Mouse (Mus musculus) forebrain, embryonic 16.5 days (tissue): ENCODE data around the gene Axin1. TPM values are rescaled to one million over a fixed set of nuclear protein-coding genes. Genes with fewer than 3 reads are reported as not detected.
A peak's percentile ranks its signal among the peaks of the same experiment; 100 is the strongest.

Experiments used
- ATAC-seq: fragments of 200-750 bp; cut with Nextera tagmentation; 2 replicates; pipeline ENCODE4 v1.8.0; 2017; ENCODE audit warnings: mild to moderate bottlenecking, moderate library complexity
- H3K27ac ChIP-seq: fragments of 300-500 bp; sonication (generic); 2 replicates; pipeline ENCODE4 v1.5.1; 2014; ENCODE audit warnings: low read length, control low read depth
- H3K27me3 ChIP-seq: fragments of 300-500 bp; sonication (generic); replicated peaks from 2 replicates; pipeline ENCODE4 v1.6.1; 2014; ENCODE audit warnings: low read length; ENCODE audit not compliant: control insufficient read depth, insufficient read depth
- H3K36me3 ChIP-seq: fragments of 300-500 bp; sonication (generic); 2 replicates; pipeline ENCODE4 v1.6.1; 2014; ENCODE audit not compliant: control insufficient read depth, insufficient read depth
- H3K4me1 ChIP-seq: fragments of 300-500 bp; sonication (generic); replicated peaks from 2 replicates; pipeline ENCODE4 v1.6.1; 2014; ENCODE audit warnings: low read length; ENCODE audit not compliant: control insufficient read depth, insufficient read depth
- H3K4me2 ChIP-seq: fragments of 300-500 bp; sonication (generic); 2 replicates; pipeline ENCODE4 v1.6.1; 2014; ENCODE audit warnings: mild to moderate bottlenecking, low read length, control low read depth
- H3K4me3 ChIP-seq: fragments of 300-500 bp; sonication (generic); replicated peaks from 2 replicates; pipeline ENCODE4 v1.5.1; 2014; ENCODE audit warnings: mild to moderate bottlenecking, low read length, control low read depth
- H3K9ac ChIP-seq: fragments of 300-500 bp; sonication (generic); replicated peaks from 2 replicates; pipeline ENCODE4 v1.6.1; 2014; ENCODE audit warnings: low read depth, low read length, control low read depth
- H3K9me3 ChIP-seq: fragments of 300-500 bp; sonication (generic); 2 replicates; pipeline ENCODE4 v1.6.1; 2016; ENCODE audit warnings: low read length; ENCODE audit not compliant: control insufficient read depth
- WGBS: fragments of 180-500 bp; shearing (Covaris S2); extraction: QIAGEN DNeasy Blood & Tissue Kit; methylation state at CpG from one replicate; pipeline ENCODE4 v1.1.7; 2014; 5-methylcytosine and 5-hydroxymethylcytosine counted together
- polyA plus RNA-seq: library from polyadenylated mRNA; unstranded; fragments of >200 nt; fragmentation: Nextera tagmentation; extraction: Ambion mirVana; gene quantifications from 2 replicates; pipeline ENCODE4 v1.2.1, GENCODE M21; 2015

The Axin1 gene
- polyA plus RNA-seq, 1 experiment from 2014 or later, result 8.3 TPM

GRCm38 (mm10) chr17:26116503-26117258 lies 21.8 kb upstream of the Axin1 start:
- Histone ChIP-seq H3K4me3 (no peak overlapping the region), H3K27me3 (peaks cover 19% of the 10 kb centered on the region)
- WGBS, result 86% methylated on average over 17 of the region's 17 CpGs

GRCm38 (mm10) chr17:26119766-26120710 lies 18.4 kb upstream of the Axin1 start:
- Histone ChIP-seq H3K27ac (no peak overlapping the region), H3K4me1 (peaks cover 11% of the 10 kb centered on the region), H3K9ac (no peak overlapping the region), H3K27me3 (peaks cover 11% of the 10 kb centered on the region), H3K4me3 (no peak overlapping the region), H3K4me2 (no peak overlapping the region), H3K9me3 (no peaks in the 10 kb centered on the region), H3K36me3 (no peaks in the 10 kb centered on the region)
- ATAC-seq, result peak; percentile 37; the same call in 1 of the 2 replicates
- 47% methylated on average over 33 of the region's 33 CpGs for WGBS

More at GRCm38 (mm10) chr17:26116503-26117258, 21.8 kb upstream of the Axin1 start:
- ATAC-seq, result no peak
- Histone ChIP-seq H3K4me1 (peaks cover 9% of the 10 kb centered on the region), H3K36me3 (no peaks in the 10 kb centered on the region), H3K27ac (no peak overlapping the region), H3K4me2 (no peak overlapping the region), H3K9me3 (no peaks in the 10 kb centered on the region), H3K9ac (no peak overlapping the region)

GRCm38 (mm10) chr17:26122431-26123140 lies 15.9 kb upstream of the Axin1 start:
- H3K36me3 ChIP-seq, result no peaks in the 10 kb centered on the region
- no peaks in the 10 kb centered on the region for H3K9me3 ChIP-seq
- no peak overlapping the region for H3K27ac ChIP-seq
- H3K4me1 ChIP-seq, result peaks cover 11% of the 10 kb centered on the region
- no peak overlapping the region for H3K4me3 ChIP-seq
- H3K27me3 ChIP-seq, result no peaks in the 10 kb centered on the region
- H3K4me2 ChIP-seq, result no peak overlapping the region
- no peak overlapping the region for H3K9ac ChIP-seq
- ATAC-seq, result no peak
- WGBS, result 60% methylated on average over 5 of the region's 5 CpGs

GRCm38 (mm10) chr17:26123267-26123684 lies 15.2 kb upstream of the Axin1 start, which contains the start of gene Mrpl28:
Gene Mrpl28 (plus strand): TSS chr17:26123500.
- H3K4me2 ChIP-seq, result peak within 1 kb of the TSS; percentile 91
- ATAC-seq, result peak; percentile 94
- H3K4me1 ChIP-seq, result peaks cover 11% of the 10 kb centered on the region
- peak within 1 kb of the TSS; percentile 74 for H3K9ac ChIP-seq
- no peaks in the 10 kb centered on the region for H3K9me3 ChIP-seq
- H3K27me3 ChIP-seq, result no peaks in the 10 kb centered on the region
- no peaks in the 10 kb centered on the region for H3K36me3 ChIP-seq
- no peak within 1 kb of the TSS for H3K27ac ChIP-seq
- peak within 1 kb of the TSS; percentile 74 for H3K4me3 ChIP-seq
- WGBS, result under 1% methylated on average over 31 of the region's 32 CpGs

- peak overlapping the region; percentile 74; the same call in 1 of the 2 replicates for H3K9ac ChIP-seq
These were observed 13.9 kb upstream of the Axin1 start for GRCm38 (mm10) chr17:26124560-26124959.

GRCm38 (mm10) chr17:26125226-26125625 lies 13.3 kb upstream of the Axin1 start:
- ATAC-seq, result no peak
- Histone ChIP-seq H3K9me3 (no peaks in the 10 kb centered on the region), H3K27me3 (no peaks in the 10 kb centered on the region), H3K36me3 (peaks cover 5% of the 10 kb centered on the region), H3K4me2 (no peak overlapping the region), H3K9ac (no peak overlapping the region), H3K4me3 (no peak overlapping the region), H3K4me1 (peaks cover 11% of the 10 kb centered on the region), H3K27ac (no peak overlapping the region)
- WGBS, result 94% methylated on average over 10 of the region's 10 CpGs

More at GRCm38 (mm10) chr17:26124560-26124959, 13.9 kb upstream of the Axin1 start:
- Histone ChIP-seq H3K27ac (no peak overlapping the region), H3K36me3 (peaks cover 3% of the 10 kb centered on the region; the same call in 1 of the 2 replicates), H3K9me3 (no peaks in the 10 kb centered on the region), H3K27me3 (no peaks in the 10 kb centered on the region), H3K4me2 (peak overlapping the region; percentile 91), H3K4me1 (peaks cover 11% of the 10 kb centered on the region), H3K4me3 (peak overlapping the region; percentile 74; the same call in 1 of the 2 replicates)
- WGBS, result 90% methylated on average over 7 of the region's 7 CpGs
- ATAC-seq, result no peak

GRCm38 (mm10) chr17:26131062-26131732 lies 7.3 kb upstream of the Axin1 start:
- no peaks in the 10 kb centered on the region for H3K27me3 ChIP-seq
- WGBS, result 70% methylated on average over 18 of the region's 18 CpGs
- no peak overlapping the region for H3K9ac ChIP-seq
- 0 out of 2 replicates have a peak, but pooled peaks have one; percentile 28 for ATAC-seq
- no peak overlapping the region for H3K4me2 ChIP-seq
- no peaks in the 10 kb centered on the region for H3K4me1 ChIP-seq
- H3K36me3 ChIP-seq, result peaks cover 5% of the 10 kb centered on the region
- no peak overlapping the region for H3K27ac ChIP-seq
- no peak overlapping the region for H3K4me3 ChIP-seq
- H3K9me3 ChIP-seq, result no peaks in the 10 kb centered on the region
